In the genomic region with DNA sequence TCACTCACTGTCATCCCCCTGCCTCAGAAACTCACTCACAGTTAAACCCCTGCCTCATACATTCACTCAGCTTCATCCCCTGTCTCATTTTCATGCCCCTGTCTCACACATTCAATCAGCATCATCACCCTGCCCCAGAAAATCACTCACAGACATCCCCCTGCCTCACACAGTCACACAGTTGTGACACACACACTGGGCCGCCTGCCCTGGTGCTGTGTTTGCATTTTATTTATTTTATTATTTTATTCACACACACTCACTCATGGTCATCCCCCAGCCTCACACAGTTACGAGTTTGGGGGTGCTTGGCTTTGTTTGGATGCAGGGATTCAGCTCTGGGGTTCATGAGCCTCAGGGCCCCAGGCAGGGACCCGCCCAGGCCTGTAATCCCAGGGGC, we compare ENCODE assay signal across 7 mouse cellular contexts. TPM values are rescaled to one million over a fixed set of nuclear protein-coding genes. Genes with fewer than 3 reads are reported as not detected.
DNase-seq lines count a peak whose midpoint lies in the region; ATAC-seq and TF ChIP-seq lines count a peak whose summit lies in the region.
"Not testable (repeated sequence)": the region's sequence is repeated elsewhere in the genome, so short reads cannot be mapped to it uniquely, and the experiment has no call there.

No protein-coding gene starts in this region.

- not testable (repeated sequence) for H3K9ac ChIP-seq in intestine, postnatal 0 days (ENCODE audit: low read depth, low read length); limb, embryonic 12.5 days (replicated peaks); midbrain, embryonic 14.5 days (replicated peaks; ENCODE audit: low read length)

- H3K36me3 ChIP-seq in intestine, postnatal 0 days (ENCODE audit: control insufficient read depth, insufficient read depth), result not testable (repeated sequence)
- H3K36me3 ChIP-seq in limb, embryonic 12.5 days, result peaks cover 13% of the 10 kb centered on the region
- H3K36me3 ChIP-seq in midbrain, embryonic 14.5 days (ENCODE audit: control insufficient read depth, insufficient read depth, low read length), result peaks cover 15% of the 10 kb centered on the region

- intact Hi-C loops in gastrocnemius, postnatal 14 days (cut with DNase I; ENCODE audit: low total_unique reads), result not testable (repeated sequence)

- peak overlapping the region; percentile 60; the same call in 1 of the 2 replicates for H3K4me3 ChIP-seq in intestine, postnatal 0 days (ENCODE audit: low read depth, low read length)
- H3K4me3 ChIP-seq in limb, embryonic 12.5 days (replicated peaks), result not testable (repeated sequence)
- H3K4me3 ChIP-seq in midbrain, embryonic 14.5 days (replicated peaks; ENCODE audit: low read depth, low read length), result peak overlapping the region; percentile 52

- TF ChIP-seq CTCF in intestine, postnatal 0 days (IDR thresholded peaks at IDR 0.05; ENCODE audit: low read depth), result not testable (repeated sequence)

- not testable (repeated sequence) for H3K27ac ChIP-seq in intestine, postnatal 0 days (ENCODE audit: low read depth, low read length); limb, embryonic 12.5 days
- H3K27ac ChIP-seq in midbrain, embryonic 14.5 days (replicated peaks; ENCODE audit: low read depth, low read length), result peak overlapping the region; percentile 89

- not testable (repeated sequence) for H3K4me1 ChIP-seq in intestine, postnatal 0 days (replicated peaks; ENCODE audit: control insufficient read depth, insufficient read depth, low read length); limb, embryonic 12.5 days (replicated peaks); midbrain, embryonic 14.5 days (ENCODE audit: control insufficient read depth, insufficient read depth, low read length)

- H3K9me3 ChIP-seq in intestine, postnatal 0 days (ENCODE audit: control insufficient read depth), result peaks cover 23% of the 10 kb centered on the region
- peaks cover 48% of the 10 kb centered on the region for H3K9me3 ChIP-seq in limb, embryonic 12.5 days
- peaks cover 40% of the 10 kb centered on the region for H3K9me3 ChIP-seq in midbrain, embryonic 14.5 days (ENCODE audit: control insufficient read depth, low read length)

- peak; percentile 40 for DNase-seq in R1 (ENCODE audit: low read depth, low spot score)
- peak; percentile 43 to 51 for DNase-seq in cerebellum, postnatal 25 days
- DNase-seq in gastrocnemius, postnatal 14 days, result peak; percentile 36
- DNase-seq in midbrain, embryonic 14.5 days, result peak; percentile 2
- peak; percentile 61 to 79 for DNase-seq in spleen, postnatal 4 days (ENCODE audit: low spot score in 2 of 2)

- H3K4me2 ChIP-seq in intestine, postnatal 0 days (replicated peaks; ENCODE audit: low read depth), result 0 out of 2 replicates have a peak overlapping the region, but pooled peaks have one; percentile 10
- peak overlapping the region; percentile 0; the same call in 1 of the 2 replicates for H3K4me2 ChIP-seq in limb, embryonic 12.5 days
- H3K4me2 ChIP-seq in midbrain, embryonic 14.5 days (ENCODE audit: low read length), result peak overlapping the region; percentile 40

- not testable (repeated sequence) for ATAC-seq in intestine, postnatal 0 days; limb, embryonic 12.5 days (ENCODE audit: insufficient number of reproducible peaks, insufficient read depth, low FRiP score, low TSS enrichment, low read depth); midbrain, embryonic 14.5 days (ENCODE audit: low FRiP score, low TSS enrichment)

- not testable (repeated sequence) for H3K27me3 ChIP-seq in intestine, postnatal 0 days (replicated peaks; ENCODE audit: control insufficient read depth, insufficient read depth, low read length); limb, embryonic 12.5 days; midbrain, embryonic 14.5 days (ENCODE audit: control insufficient read depth, insufficient read depth, low read length)

- 36% methylated on average over 3 of the region's 3 CpGs for WGBS in intestine, postnatal 0 days
- 51% methylated on average over 3 of the region's 3 CpGs for WGBS in limb, embryonic 12.5 days
- 20% methylated on average over 3 of the region's 3 CpGs for WGBS in midbrain, embryonic 14.5 days

RNA-seq across cellular contexts. Expression of gene Gm21887, which starts 0.9 kb away (rescaled TPM):
- total RNA-seq in gastrocnemius, postnatal 14 days (2021), result 10 to 100 TPM; 32.5 to 36.1 TPM
- polyA plus RNA-seq in intestine, postnatal 0 days (2015; fragmentation: Nextera tagmentation; extraction: Ambion mirVana), result 46.8 and 66.4 TPM in 2 replicates
- 190 and 276 TPM in 2 replicates for polyA plus RNA-seq in limb, embryonic 12.5 days (2016; fragmentation: Nextera tagmentation; extraction: Ambion mirVana)
- 126 and 339 TPM in 2 replicates for polyA plus RNA-seq in midbrain, embryonic 14.5 days (2014; fragmentation: Nextera tagmentation; extraction: Ambion mirVana)

Comparison
In these comparisons a context has a peak if more than half of its experiments do, and no peak if none do; other contexts are left out.
1. DNase-seq: peak in every context shown above with its lines; median percentile 70 in spleen, postnatal 4 days; 47 in cerebellum, postnatal 25 days; 40 in R1; 36 in gastrocnemius, postnatal 14 days; 2 in midbrain, embryonic 14.5 days.